Comparison of ENCODE assay signal across 17 mouse cellular contexts in the genomic region with DNA sequence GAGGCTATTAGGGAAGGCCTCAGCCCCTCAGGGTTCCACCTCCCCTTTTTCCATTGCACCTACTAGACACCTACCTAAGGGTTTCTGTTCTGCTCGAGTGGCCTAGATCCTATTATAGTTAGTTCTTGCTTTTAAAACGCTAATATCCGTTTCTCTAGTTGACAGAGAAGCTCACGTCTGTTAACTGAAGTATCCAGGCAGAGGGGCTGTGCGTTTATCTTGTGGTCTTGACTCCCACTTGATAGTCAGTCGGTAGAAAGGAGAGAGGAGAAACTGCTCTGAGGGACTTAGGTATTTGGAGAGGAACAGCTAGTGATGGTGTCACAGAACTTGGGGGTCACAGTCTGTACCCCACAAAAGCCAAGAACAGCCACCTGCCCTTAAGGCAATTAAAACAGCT. TPM values are rescaled to one million over a fixed set of nuclear protein-coding genes. Genes with fewer than 3 reads are reported as not detected.
DNase-seq lines count a peak whose midpoint lies in the region; ATAC-seq and TF ChIP-seq lines count a peak whose summit lies in the region.
"Had no signal": no experiment of that assay in that cellular context is flagged by ENCODE, and none has a peak within 500 bp of the region (broad histone marks: within the 10 kb centered on the region; RNA-seq: fewer than 3 reads in every experiment).

No protein-coding gene starts in this region.

- ATAC-seq in midbrain, embryonic 12.5 days (ENCODE audit: low FRiP score, low read depth), result no peak
- no peak for ATAC-seq in midbrain, postnatal 0 days (ENCODE audit: low FRiP score)
- no peak for ATAC-seq in liver, embryonic 13.5 days (ENCODE audit: low read depth)
- ATAC-seq: CD4-positive, CD25-positive, alpha-beta regulatory T cell, adult 4 months; lung, postnatal 0 days had no signal

- H3K4me2 ChIP-seq in midbrain, embryonic 12.5 days (replicated peaks), result peak overlapping the region; percentile 4; the same call in 1 of the 2 replicates
- no peak overlapping the region for H3K4me2 ChIP-seq in midbrain, postnatal 0 days (ENCODE audit: low read depth, low read length, poor library complexity, severe bottlenecking)
- 0 out of 2 replicates have a peak overlapping the region, but pooled peaks have one; percentile 9 for H3K4me2 ChIP-seq in liver, embryonic 13.5 days
- H3K4me2 ChIP-seq: embryonic facial prominence, embryonic 15.5 days; stomach, embryonic 15.5 days had no signal

- TF ChIP-seq CTCF in midbrain, postnatal 0 days (IDR thresholded peaks at IDR 0.05), result no peak
- TF ChIP-seq CTCF in thymus, adult 2 months (IDR thresholded peaks at IDR 0.05; ENCODE audit: borderline replicate concordance, control insufficient read depth, extremely low read depth, insufficient read depth, low read length, poor library complexity), result no peak

- H3K36me3 ChIP-seq in midbrain, embryonic 12.5 days, result no peaks in the 10 kb centered on the region
- H3K36me3 ChIP-seq in midbrain, postnatal 0 days (ENCODE audit: insufficient read depth, low read length), result no peaks in the 10 kb centered on the region
- no peaks in the 10 kb centered on the region for H3K36me3 ChIP-seq in hindbrain, embryonic 10.5 days
- H3K36me3 ChIP-seq in liver, embryonic 13.5 days, result no peaks in the 10 kb centered on the region
- no peaks in the 10 kb centered on the region for H3K36me3 ChIP-seq in splenic B cell, adult 2 months (ENCODE audit: control insufficient read depth, insufficient read depth, low read length, poor library complexity, severe bottlenecking)
- H3K36me3 ChIP-seq in thymus, adult 2 months (ENCODE audit: control insufficient read depth, insufficient read depth, low read length), result no peaks in the 10 kb centered on the region
- H3K36me3 ChIP-seq: embryonic facial prominence, embryonic 15.5 days; stomach, embryonic 15.5 days had no signal

- no peak overlapping the region for H3K9ac ChIP-seq in midbrain, embryonic 12.5 days (replicated peaks)
- no peak overlapping the region for H3K9ac ChIP-seq in midbrain, postnatal 0 days (replicated peaks; ENCODE audit: low read length, poor library complexity, severe bottlenecking)
- peak overlapping the region; percentile 24; the same call in 1 of the 2 replicates for H3K9ac ChIP-seq in liver, embryonic 13.5 days
- H3K9ac ChIP-seq: embryonic facial prominence, embryonic 15.5 days; stomach, embryonic 15.5 days had no signal

- no peak for DNase-seq in midbrain, postnatal 0 days (ENCODE audit: low spot score)
- no peak for DNase-seq in hindbrain, embryonic 10.5 days (ENCODE audit: low spot score)
- DNase-seq in liver, embryonic 13.5 days, result no peak
- peak; percentile 39 for DNase-seq in splenic B cell, adult 2 months (ENCODE audit: low read depth, low spot score)
- DNase-seq in thymus, adult 2 months, result no peak
- DNase-seq in kidney, postnatal 14 days, result no peak
- DNase-seq: adrenal gland, postnatal 36 days; cerebellum, adult 9-10 months; gastrocnemius, postnatal 36 days; kidney, adult 9 months had no signal

- peaks cover 43% of the 10 kb centered on the region for H3K4me1 ChIP-seq in midbrain, embryonic 12.5 days
- no peaks in the 10 kb centered on the region for H3K4me1 ChIP-seq in midbrain, postnatal 0 days (ENCODE audit: insufficient read depth, low read length)
- peaks cover 66% of the 10 kb centered on the region for H3K4me1 ChIP-seq in hindbrain, embryonic 10.5 days (replicated peaks)
- H3K4me1 ChIP-seq in liver, embryonic 13.5 days (replicated peaks), result peaks cover 72% of the 10 kb centered on the region
- H3K4me1 ChIP-seq in thymus, adult 2 months (replicated peaks; ENCODE audit: control insufficient read depth, insufficient read depth, low read length), result peaks cover 16% of the 10 kb centered on the region

- H3K9me3 ChIP-seq in midbrain, embryonic 12.5 days, result no peaks in the 10 kb centered on the region
- no peaks in the 10 kb centered on the region for H3K9me3 ChIP-seq in midbrain, postnatal 0 days (ENCODE audit: low read length)
- no peaks in the 10 kb centered on the region for H3K9me3 ChIP-seq in hindbrain, embryonic 10.5 days
- no peaks in the 10 kb centered on the region for H3K9me3 ChIP-seq in liver, embryonic 13.5 days (replicated peaks)
- H3K9me3 ChIP-seq: embryonic facial prominence, embryonic 15.5 days; megakaryocyte, embryonic 14.5 days; stomach, embryonic 15.5 days had no signal

- 20% methylated on average over 6 of the region's 6 CpGs for WGBS in midbrain, embryonic 12.5 days
- WGBS in midbrain, postnatal 0 days, result 28% methylated on average over 6 of the region's 6 CpGs
- WGBS in hindbrain, embryonic 10.5 days, result 34% methylated on average over 6 of the region's 6 CpGs
- WGBS in liver, embryonic 13.5 days (ENCODE audit: insufficient replicate concordance), result 18% methylated on average over 6 of the region's 6 CpGs
- 84% methylated on average over 6 of the region's 6 CpGs for WGBS in thymus, adult 2 months

- no peak for TF ChIP-seq POLR2A in thymus, adult 2 months (IDR thresholded peaks at IDR 0.05; ENCODE audit: control insufficient read depth, extremely low read depth, insufficient read depth, low read length, poor library complexity)

- peak overlapping the region; percentile 47 for H3K27ac ChIP-seq in midbrain, embryonic 12.5 days (replicated peaks)
- no peak overlapping the region; the same call in 1 of the 2 replicates for H3K27ac ChIP-seq in midbrain, postnatal 0 days (ENCODE audit: low read depth, low read length)
- H3K27ac ChIP-seq in hindbrain, embryonic 10.5 days, result peak overlapping the region; percentile 100
- H3K27ac ChIP-seq in liver, embryonic 13.5 days, result peak overlapping the region; percentile 71
- H3K27ac ChIP-seq in thymus, adult 2 months (ENCODE audit: control insufficient read depth, insufficient read depth, low read length), result no peak overlapping the region
- H3K27ac ChIP-seq: embryonic facial prominence, embryonic 15.5 days; layer of hippocampus, adult 2 months; stomach, embryonic 15.5 days had no signal

- H3K4me3 ChIP-seq in midbrain, embryonic 12.5 days, result no peak overlapping the region
- H3K4me3 ChIP-seq in midbrain, postnatal 0 days (ENCODE audit: low read depth, low read length), result no peak overlapping the region
- H3K4me3 ChIP-seq in hindbrain, embryonic 10.5 days, result no peak overlapping the region
- no peak overlapping the region for H3K4me3 ChIP-seq in liver, embryonic 13.5 days (replicated peaks)
- H3K4me3 ChIP-seq in thymus, adult 2 months (ENCODE audit: control insufficient read depth, insufficient read depth, low read length), result no peak overlapping the region
- H3K4me3 ChIP-seq: embryonic facial prominence, embryonic 15.5 days; layer of hippocampus, adult 2 months; megakaryocyte, embryonic 14.5 days; stomach, embryonic 15.5 days had no signal

- H3K27me3 ChIP-seq in midbrain, embryonic 12.5 days, result peaks cover 18% of the 10 kb centered on the region
- no peaks in the 10 kb centered on the region for H3K27me3 ChIP-seq in midbrain, postnatal 0 days (ENCODE audit: insufficient read depth, low read length)
- peaks cover 11% of the 10 kb centered on the region for H3K27me3 ChIP-seq in hindbrain, embryonic 10.5 days (ENCODE audit: insufficient read depth, poor library complexity, severe bottlenecking)
- H3K27me3 ChIP-seq in liver, embryonic 13.5 days, result no peaks in the 10 kb centered on the region
- H3K27me3 ChIP-seq in splenic B cell, adult 2 months (ENCODE audit: control insufficient read depth, insufficient read depth, low read length, poor library complexity, severe bottlenecking), result no peaks in the 10 kb centered on the region
- H3K27me3 ChIP-seq in thymus, adult 2 months (ENCODE audit: control insufficient read depth, insufficient read depth, low read length), result no peaks in the 10 kb centered on the region
- H3K27me3 ChIP-seq: megakaryocyte, embryonic 14.5 days; stomach, embryonic 15.5 days had no signal

RNA-seq across cellular contexts. Expression of gene Slc16a6, which starts 3.3 kb away (rescaled TPM):
- 3.3 and 3.5 TPM in 2 replicates for polyA plus RNA-seq in midbrain, embryonic 12.5 days (2016; fragmentation: Nextera tagmentation; extraction: Ambion mirVana)
- total RNA-seq in midbrain, postnatal 0 days (2014; rRNA removed), result 11.5 and 22.1 TPM in 2 replicates
- polyA plus RNA-seq in midbrain, postnatal 0 days (2015; fragmentation: Nextera tagmentation; extraction: Ambion mirVana), result 4.8 and 6.3 TPM in 2 replicates
- polyA plus RNA-seq in hindbrain, embryonic 10.5 days (2016; fragmentation: Nextera tagmentation; extraction: Ambion mirVana), result 3.6 and 5.5 TPM in 2 replicates
- polyA plus RNA-seq in liver, embryonic 13.5 days (2015; fragmentation: Nextera tagmentation; extraction: Ambion mirVana), result 47.0 and 51.9 TPM in 2 replicates
- 9.0 and 11.2 TPM in 2 replicates for polyA plus RNA-seq in thymus, adult 2 months (2012; rRNA removed)

RNA-seq across cellular contexts. Expression of gene Arsg, which starts 3.5 kb away (rescaled TPM):
- polyA plus RNA-seq in midbrain, embryonic 12.5 days (2016; fragmentation: Nextera tagmentation; extraction: Ambion mirVana), result 2.4 and 3.2 TPM in 2 replicates
- 6.6 and 6.9 TPM in 2 replicates for total RNA-seq in midbrain, postnatal 0 days (2014; rRNA removed)
- polyA plus RNA-seq in midbrain, postnatal 0 days (2015; fragmentation: Nextera tagmentation; extraction: Ambion mirVana), result 5.1 and 6.0 TPM in 2 replicates
- polyA plus RNA-seq in hindbrain, embryonic 10.5 days (2016; fragmentation: Nextera tagmentation; extraction: Ambion mirVana), result 2.6 and 3.8 TPM in 2 replicates
- 2.8 and 3.2 TPM in 2 replicates for polyA plus RNA-seq in liver, embryonic 13.5 days (2015; fragmentation: Nextera tagmentation; extraction: Ambion mirVana)
- polyA plus RNA-seq in thymus, adult 2 months (2012; rRNA removed), result 3.9 and 4.0 TPM in 2 replicates

RNA-seq across cellular contexts. Expression of gene Amz2, which starts 50.9 kb away (rescaled TPM):
- 47.0 and 47.1 TPM in 2 replicates for polyA plus RNA-seq in midbrain, embryonic 12.5 days (2016; fragmentation: Nextera tagmentation; extraction: Ambion mirVana)
- total RNA-seq in midbrain, postnatal 0 days (2014; rRNA removed), result 156 and 182 TPM in 2 replicates
- polyA plus RNA-seq in midbrain, postnatal 0 days (2015; fragmentation: Nextera tagmentation; extraction: Ambion mirVana), result 39.6 and 40.1 TPM in 2 replicates
- 40.8 and 41.9 TPM in 2 replicates for polyA plus RNA-seq in hindbrain, embryonic 10.5 days (2016; fragmentation: Nextera tagmentation; extraction: Ambion mirVana)
- 14.6 and 18.4 TPM in 2 replicates for polyA plus RNA-seq in liver, embryonic 13.5 days (2015; fragmentation: Nextera tagmentation; extraction: Ambion mirVana)
- polyA plus RNA-seq in thymus, adult 2 months (2012; rRNA removed), result 55.9 and 75.3 TPM in 2 replicates

Comparison
In these comparisons a context has a peak if more than half of its experiments do, and no peak if none do; other contexts are left out.
1. H3K27ac ChIP-seq: peak in midbrain, embryonic 12.5 days (single experiment), hindbrain, embryonic 10.5 days (single experiment) and liver, embryonic 13.5 days (single experiment); none in midbrain, postnatal 0 days (single experiment) and thymus, adult 2 months (single experiment).